Mouse (Mus musculus): Measurements from ENCODE around the gene P2rx7. TPM values are rescaled to one million over a fixed set of nuclear protein-coding genes. Genes with fewer than 3 reads are reported as not detected.

P2rx7 gene
- 2.1 and 2.3 TPM in 2 replicates for polyA plus RNA-seq (2014; fragmentation: Nextera tagmentation; extraction: Ambion mirVana)

DNA sequence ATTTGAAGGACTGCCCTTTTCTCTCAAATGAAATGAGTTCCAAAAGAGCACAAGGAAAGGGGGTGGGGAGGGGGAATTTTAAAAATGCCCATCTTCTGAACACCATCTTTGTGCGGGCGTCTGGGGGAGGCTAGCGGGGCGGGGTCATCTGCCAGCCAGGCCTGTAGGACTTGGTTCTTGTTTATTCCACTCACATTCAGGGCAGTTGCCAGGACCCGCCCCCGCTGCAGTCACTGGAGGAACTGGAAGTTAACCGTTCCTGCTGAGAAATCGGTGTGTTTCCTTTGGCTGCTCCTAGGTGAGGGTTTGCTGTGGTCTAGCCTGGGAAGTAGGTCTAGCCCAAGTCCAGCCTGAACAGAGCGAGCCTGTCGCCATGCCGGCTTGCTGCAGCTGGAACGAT, at the start of gene P2rx7:
Gene P2rx7 (plus strand): TSS at position 211 of the 400 bp plus-strand sequence.
- WGBS = 69% methylated on average over 12 of the region's 12 CpGs
- Histone ChIP-seq H3K4me3 (ENCODE audit: low read depth, low read length) (no peak within 1 kb of the TSS), H3K9ac (ENCODE audit: low read depth, low read length) (no peak within 1 kb of the TSS), H3K4me2 (ENCODE audit: low read depth, low read length) (peak within 1 kb of the TSS; percentile 18; the same call in 1 of the 2 replicates), H3K4me1 (ENCODE audit: control insufficient read depth, insufficient read depth, low read length) (no peaks in the 10 kb centered on the region), H3K27me3 (replicated peaks; ENCODE audit: control insufficient read depth, insufficient read depth, low read length) (no peaks in the 10 kb centered on the region), H3K36me3 (ENCODE audit: control insufficient read depth, insufficient read depth, low read length) (no peaks in the 10 kb centered on the region), H3K9me3 (ENCODE audit: control insufficient read depth, low read length) (no peaks in the 10 kb centered on the region), H3K27ac (replicated peaks; ENCODE audit: low read depth, low read length) (no peak within 1 kb of the TSS; the same call in 1 of the 2 replicates)
- DNase-seq (ENCODE audit: low spot score) (peak; percentile 23), ATAC-seq (ENCODE audit: low read depth) (no peak)

GRCm38 (mm10) chr5:122595470-122595869, 48.2 kb upstream of the P2rx7 start:
- ATAC-seq (ENCODE audit: low read depth) (no peak), DNase-seq (ENCODE audit: low spot score) (no peak)
- no peak overlapping the region for H3K4me3 ChIP-seq (ENCODE audit: low read depth, low read length)
- no peak overlapping the region for H3K4me2 ChIP-seq (ENCODE audit: low read depth, low read length)
- no peak overlapping the region for H3K9ac ChIP-seq (ENCODE audit: low read depth, low read length)
- 83% methylated on average over 4 of the region's 4 CpGs for WGBS
- H3K9me3 ChIP-seq (ENCODE audit: control insufficient read depth, low read length) = no peaks in the 10 kb centered on the region
- H3K4me1 ChIP-seq (ENCODE audit: control insufficient read depth, insufficient read depth, low read length) = no peaks in the 10 kb centered on the region
- H3K36me3 ChIP-seq (ENCODE audit: control insufficient read depth, insufficient read depth, low read length) = peaks cover 71% of the 10 kb centered on the region
- no peak overlapping the region for H3K27ac ChIP-seq (replicated peaks; ENCODE audit: low read depth, low read length)
- no peaks in the 10 kb centered on the region for H3K27me3 ChIP-seq (replicated peaks; ENCODE audit: control insufficient read depth, insufficient read depth, low read length)

GRCm38 (mm10) chr5:122602233-122602632, 41.5 kb upstream of the P2rx7 start:
- Histone ChIP-seq H3K36me3 (ENCODE audit: control insufficient read depth, insufficient read depth, low read length) (peaks cover 80% of the 10 kb centered on the region), H3K4me1 (ENCODE audit: control insufficient read depth, insufficient read depth, low read length) (no peaks in the 10 kb centered on the region), H3K27ac (replicated peaks; ENCODE audit: low read depth, low read length) (no peak overlapping the region), H3K9ac (ENCODE audit: low read depth, low read length) (no peak overlapping the region), H3K4me2 (ENCODE audit: low read depth, low read length) (no peak overlapping the region), H3K27me3 (replicated peaks; ENCODE audit: control insufficient read depth, insufficient read depth, low read length) (no peaks in the 10 kb centered on the region), H3K4me3 (ENCODE audit: low read depth, low read length) (no peak overlapping the region), H3K9me3 (ENCODE audit: control insufficient read depth, low read length) (no peaks in the 10 kb centered on the region)
- DNase-seq (ENCODE audit: low spot score) (peak; percentile 23), ATAC-seq (ENCODE audit: low read depth) (no peak)
- 75% methylated on average over 11 of the region's 11 CpGs for WGBS

GRCm38 (mm10) chr5:122604894-122605293, 38.8 kb upstream of the P2rx7 start:
- H3K27me3 ChIP-seq (replicated peaks; ENCODE audit: control insufficient read depth, insufficient read depth, low read length) = no peaks in the 10 kb centered on the region
- H3K27ac ChIP-seq (replicated peaks; ENCODE audit: low read depth, low read length) = no peak overlapping the region
- no peak for ATAC-seq (ENCODE audit: low read depth)
- H3K4me2 ChIP-seq (ENCODE audit: low read depth, low read length) = no peak overlapping the region
- H3K9me3 ChIP-seq (ENCODE audit: control insufficient read depth, low read length) = no peaks in the 10 kb centered on the region
- no peaks in the 10 kb centered on the region for H3K4me1 ChIP-seq (ENCODE audit: control insufficient read depth, insufficient read depth, low read length)
- peaks cover 73% of the 10 kb centered on the region for H3K36me3 ChIP-seq (ENCODE audit: control insufficient read depth, insufficient read depth, low read length)
- no peak overlapping the region for H3K9ac ChIP-seq (ENCODE audit: low read depth, low read length)
- no peak for DNase-seq (ENCODE audit: low spot score)
- no peak overlapping the region for H3K4me3 ChIP-seq (ENCODE audit: low read depth, low read length)
- 90% methylated on average over 2 of the region's 2 CpGs for WGBS

DNA sequence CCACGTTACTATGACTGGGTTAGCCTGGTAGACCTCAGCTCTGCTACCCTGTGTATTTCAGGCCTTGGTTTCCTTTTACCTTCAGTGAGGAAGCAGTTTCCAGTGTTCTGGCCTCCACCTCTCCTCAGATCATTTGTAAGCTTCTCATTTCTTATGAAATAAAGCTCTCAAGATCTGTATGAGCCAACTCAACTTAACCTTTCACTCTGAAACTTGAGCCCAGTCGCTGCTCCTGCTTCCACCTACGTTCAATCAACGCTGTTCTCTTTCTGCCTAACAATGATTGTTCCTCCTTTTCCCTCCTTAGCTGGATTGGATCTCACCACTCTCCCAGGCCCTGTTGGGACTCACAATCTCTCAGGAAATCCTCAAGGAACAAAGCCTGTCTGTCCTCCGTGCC, 32.1 kb upstream of the P2rx7 start:
- H3K27ac ChIP-seq (replicated peaks; ENCODE audit: low read depth, low read length) = peak overlapping the region; percentile 74
- no peaks in the 10 kb centered on the region for H3K9me3 ChIP-seq (ENCODE audit: control insufficient read depth, low read length)
- H3K36me3 ChIP-seq (ENCODE audit: control insufficient read depth, insufficient read depth, low read length) = peaks cover 24% of the 10 kb centered on the region
- no peak overlapping the region for H3K4me3 ChIP-seq (ENCODE audit: low read depth, low read length)
- peaks cover 21% of the 10 kb centered on the region for H3K4me1 ChIP-seq (ENCODE audit: control insufficient read depth, insufficient read depth, low read length)
- H3K4me2 ChIP-seq (ENCODE audit: low read depth, low read length) = 0 out of 2 replicates have a peak overlapping the region, but pooled peaks have one; percentile 7
- no peaks in the 10 kb centered on the region for H3K27me3 ChIP-seq (replicated peaks; ENCODE audit: control insufficient read depth, insufficient read depth, low read length)
- no peak for DNase-seq (ENCODE audit: low spot score)
- ATAC-seq (ENCODE audit: low read depth) = no peak
- WGBS = 31% methylated on average over 5 of the region's 5 CpGs
- no peak overlapping the region for H3K9ac ChIP-seq (ENCODE audit: low read depth, low read length)

- Histone ChIP-seq H3K4me2 (ENCODE audit: low read depth, low read length) (peak within 1 kb of the TSS; percentile 71), H3K4me1 (ENCODE audit: control insufficient read depth, insufficient read depth, low read length) (peaks cover 27% of the 10 kb centered on the region), H3K9ac (ENCODE audit: low read depth, low read length) (peak within 1 kb of the TSS; percentile 93), H3K9me3 (ENCODE audit: control insufficient read depth, low read length) (no peaks in the 10 kb centered on the region), H3K27me3 (replicated peaks; ENCODE audit: control insufficient read depth, insufficient read depth, low read length) (no peaks in the 10 kb centered on the region), H3K27ac (replicated peaks; ENCODE audit: low read depth, low read length) (peak within 1 kb of the TSS; percentile 94), H3K36me3 (ENCODE audit: control insufficient read depth, insufficient read depth, low read length) (peaks cover 9% of the 10 kb centered on the region; the same call in 1 of the 2 replicates), H3K4me3 (ENCODE audit: low read depth, low read length) (peak within 1 kb of the TSS; percentile 86)
- 2% methylated on average over 48 of the region's 67 CpGs for WGBS
- ATAC-seq (ENCODE audit: low read depth) = peak; percentile 93
- DNase-seq (ENCODE audit: low spot score) = peak; percentile 97
Observed at GRCm38 (mm10) chr5:122613908-122614732, 29.6 kb upstream of the P2rx7 start, which contains the start of gene Ift81. Gene Ift81 (minus strand): TSS chr5:122614518.

DNA sequence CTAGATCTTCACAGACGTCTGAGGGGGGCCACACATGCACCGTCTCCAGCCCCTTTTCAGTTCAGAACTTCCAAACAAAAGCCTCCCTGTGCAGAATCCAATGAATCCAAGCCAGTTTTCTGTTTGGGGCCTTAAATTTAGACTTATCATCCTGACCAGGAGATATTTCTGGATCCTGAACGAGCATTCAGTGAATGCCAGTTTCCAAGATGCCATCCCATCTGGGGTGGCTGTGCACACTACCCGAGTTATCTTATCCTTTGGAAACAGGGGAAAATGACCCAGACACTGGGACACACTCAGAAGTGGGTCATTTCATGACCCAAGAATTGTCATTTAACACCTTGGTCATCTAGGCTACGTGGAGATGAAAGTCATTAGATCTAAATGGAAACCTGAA, 26.0 kb upstream of the P2rx7 start:
- peak overlapping the region; percentile 1; the same call in 1 of the 2 replicates for H3K27ac ChIP-seq (replicated peaks; ENCODE audit: low read depth, low read length)
- WGBS = 53% methylated on average over 5 of the region's 5 CpGs
- H3K9me3 ChIP-seq (ENCODE audit: control insufficient read depth, low read length) = no peaks in the 10 kb centered on the region
- DNase-seq (ENCODE audit: low spot score) = no peak
- peaks cover 20% of the 10 kb centered on the region for H3K4me1 ChIP-seq (ENCODE audit: control insufficient read depth, insufficient read depth, low read length)
- no peak overlapping the region for H3K9ac ChIP-seq (ENCODE audit: low read depth, low read length)
- ATAC-seq (ENCODE audit: low read depth) = no peak
- H3K27me3 ChIP-seq (replicated peaks; ENCODE audit: control insufficient read depth, insufficient read depth, low read length) = no peaks in the 10 kb centered on the region
- H3K36me3 ChIP-seq (ENCODE audit: control insufficient read depth, insufficient read depth, low read length) = no peaks in the 10 kb centered on the region
- H3K4me3 ChIP-seq (ENCODE audit: low read depth, low read length) = no peak overlapping the region
- no peak overlapping the region for H3K4me2 ChIP-seq (ENCODE audit: low read depth, low read length)

DNA sequence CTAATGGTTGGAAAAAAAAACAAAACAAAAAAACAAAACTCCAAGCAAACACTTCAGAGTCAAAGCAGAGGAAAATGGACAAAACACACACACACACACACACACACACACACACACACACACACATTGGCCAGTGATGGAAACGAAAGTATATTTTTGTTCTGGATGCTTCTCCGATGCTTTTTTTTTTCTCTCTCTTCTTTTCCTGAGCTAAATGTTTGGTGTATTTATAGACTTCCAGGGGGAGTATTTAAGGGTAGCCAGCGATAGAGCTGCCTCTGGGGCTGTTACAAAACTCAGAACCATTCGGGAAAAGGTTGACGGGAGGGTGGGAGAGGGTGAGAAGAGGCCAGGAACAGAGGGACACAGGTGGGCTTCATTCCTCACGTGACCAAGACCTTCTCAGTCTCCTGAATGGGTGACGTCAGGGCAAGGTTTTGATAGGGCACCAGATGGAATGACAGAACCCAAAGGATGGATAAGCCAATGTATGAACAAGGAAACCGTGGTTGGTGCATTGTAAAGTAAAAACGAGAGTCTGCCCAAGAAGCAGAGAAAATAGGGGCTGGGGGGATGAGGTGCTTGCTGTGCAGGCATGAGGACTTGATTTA, 23.9 kb upstream of the P2rx7 start:
- ATAC-seq (ENCODE audit: low read depth) (no peak), DNase-seq (ENCODE audit: low spot score) (no peak)
- 73% methylated on average over 9 of the region's 9 CpGs for WGBS
- no peak overlapping the region for H3K9ac ChIP-seq (ENCODE audit: low read depth, low read length)
- peaks cover 15% of the 10 kb centered on the region; the same call in 1 of the 2 replicates for H3K4me1 ChIP-seq (ENCODE audit: control insufficient read depth, insufficient read depth, low read length)
- H3K9me3 ChIP-seq (ENCODE audit: control insufficient read depth, low read length) = no peaks in the 10 kb centered on the region
- no peak overlapping the region for H3K4me3 ChIP-seq (ENCODE audit: low read depth, low read length)
- no peaks in the 10 kb centered on the region for H3K36me3 ChIP-seq (ENCODE audit: control insufficient read depth, insufficient read depth, low read length)
- H3K4me2 ChIP-seq (ENCODE audit: low read depth, low read length) = no peak overlapping the region
- H3K27me3 ChIP-seq (replicated peaks; ENCODE audit: control insufficient read depth, insufficient read depth, low read length) = no peaks in the 10 kb centered on the region
- H3K27ac ChIP-seq (replicated peaks; ENCODE audit: low read depth, low read length) = no peak overlapping the region; the same call in 1 of the 2 replicates

All from embryonic facial prominence, embryonic 14.5 days (tissue).